Mouse (Mus musculus) G1E (cell line): ENCODE measurements around the gene A730015C16Rik. TPM values are rescaled to one million over a fixed set of nuclear protein-coding genes. Genes with fewer than 3 reads are reported as not detected.

ENCODE experiments used
- ATAC-seq: 2 replicates; pipeline ENCODE4 v1.8.0; 2016; ENCODE audit warnings: mild to moderate bottlenecking; ENCODE audit not compliant: insufficient number of reproducible peaks, poor library complexity, low FRiP score, severe bottlenecking; ENCODE audit errors: extremely low read depth
- DNase-seq: peaks from one replicate; pipeline ENCODE4 v3.0.0; 2012; ENCODE audit warnings: low spot score
- H3K27me3 ChIP-seq: 2 replicates; pipeline ENCODE4 v1.6.1; 2012; ENCODE audit warnings: mild to moderate bottlenecking, low read length, inconsistent platforms; ENCODE audit not compliant: insufficient read depth
- H3K36me3 ChIP-seq: replicated peaks from 2 replicates; pipeline ENCODE3; 2012; ENCODE audit warnings: mild to moderate bottlenecking, inconsistent platforms
- H3K4me1 ChIP-seq: 2 replicates; pipeline ENCODE4 v1.6.1; 2012; ENCODE audit warnings: low read depth, low read length, inconsistent platforms, mixed read lengths; ENCODE audit not compliant: insufficient read depth
- H3K4me3 ChIP-seq: 2 replicates; pipeline ENCODE4 v1.5.1; 2012; ENCODE audit warnings: low read depth, mild to moderate bottlenecking, inconsistent platforms, low read length, moderate library complexity, mixed read lengths
- H3K9me3 ChIP-seq: replicated peaks from 2 replicates; pipeline ENCODE4 v1.6.1; 2012; ENCODE audit warnings: inconsistent platforms
- CTCF ChIP-seq: IDR thresholded peaks from 2 replicates; pipeline ENCODE4 v1.5.1; 2012; ENCODE audit warnings: low read depth, low read length, inconsistent platforms, mixed read lengths
- GATA1 ChIP-seq: IDR thresholded peaks from 2 replicates; pipeline ENCODE4 v1.6.1; 2012; ENCODE audit warnings: borderline replicate concordance, low read length, inconsistent platforms, mixed read lengths
- GATA2 ChIP-seq: IDR thresholded peaks from 2 replicates; pipeline ENCODE4 v1.6.1; 2012; ENCODE audit warnings: low read depth, low read length, inconsistent platforms, borderline replicate concordance
- POLR2AphosphoS5 ChIP-seq: IDR thresholded peaks from 2 replicates; pipeline ENCODE4 v1.6.1; 2012; ENCODE audit warnings: low read depth, low read length, inconsistent platforms; ENCODE audit not compliant: insufficient replicate concordance
- TAL1 ChIP-seq: conservative IDR thresholded peaks from 2 replicates; pipeline ENCODE4 v1.6.1; 2012; ENCODE audit warnings: low read depth, low read length, inconsistent platforms, mixed read lengths
- polyA plus RNA-seq: library from polyadenylated mRNA; stranded (reverse); fragments of >175 nt; gene quantifications from 2 replicates; pipeline ENCODE4 v1.2.3, GENCODE M21; 2012
- total RNA-seq, 2 experiments: library from RNA; stranded (forward) in 1 of 2; stranded (reverse) in 1 of 2; fragments of 200-1000 nt in 1 of 2; fragments of >200 nt in 1 of 2; fragmentation: Nextera tagmentation in 1 of 2; gene quantifications; 2 replicates each; pipeline ENCODE4 v1.2.3; 2014 to 2017

A730015C16Rik gene
- not detected in 2 replicates for total RNA-seq (2014; fragmentation: Nextera tagmentation)
- 0.35 and 0.60 TPM in 2 replicates for total RNA-seq (2017)
- polyA plus RNA-seq = 0.07 TPM in 1 of 2 replicates, not detected in the other

DNA sequence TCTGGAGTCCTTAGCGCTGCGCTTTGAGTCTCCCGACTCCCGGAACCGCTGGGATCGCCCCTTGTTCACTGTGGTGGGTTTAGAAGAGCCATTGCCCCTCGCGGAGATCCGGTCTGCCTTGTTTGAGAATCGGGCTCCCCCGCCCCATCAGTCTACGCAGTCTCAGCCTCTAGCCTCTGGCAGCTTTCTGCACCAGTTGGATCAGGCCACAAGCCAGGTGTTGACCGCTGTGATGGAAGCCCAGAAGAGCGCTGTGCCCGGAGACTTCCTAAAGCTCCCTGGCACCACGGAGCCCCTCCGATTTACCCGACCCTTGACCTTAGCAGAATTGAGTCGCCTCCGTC is at the start of gene A730015C16Rik:
Gene A730015C16Rik, minus strand, starts transcription at position 115 of the 344 bp plus-strand sequence.
- Histone ChIP-seq H3K4me3 (peak within 1 kb of the TSS; percentile 100), H3K4me1 (peaks cover 24% of the 10 kb centered on the region; the same call in 1 of the 2 replicates), H3K36me3 (peaks cover 28% of the 10 kb centered on the region), H3K9me3 (no peaks in the 10 kb centered on the region), H3K27me3 (no peaks in the 10 kb centered on the region)
- DNase-seq = no peak
- TF ChIP-seq POLR2AphosphoS5 (no peak), CTCF (no peak), TAL1 (no peak), GATA2 (no peak), GATA1 (no peak)
- no peak for ATAC-seq

DNA sequence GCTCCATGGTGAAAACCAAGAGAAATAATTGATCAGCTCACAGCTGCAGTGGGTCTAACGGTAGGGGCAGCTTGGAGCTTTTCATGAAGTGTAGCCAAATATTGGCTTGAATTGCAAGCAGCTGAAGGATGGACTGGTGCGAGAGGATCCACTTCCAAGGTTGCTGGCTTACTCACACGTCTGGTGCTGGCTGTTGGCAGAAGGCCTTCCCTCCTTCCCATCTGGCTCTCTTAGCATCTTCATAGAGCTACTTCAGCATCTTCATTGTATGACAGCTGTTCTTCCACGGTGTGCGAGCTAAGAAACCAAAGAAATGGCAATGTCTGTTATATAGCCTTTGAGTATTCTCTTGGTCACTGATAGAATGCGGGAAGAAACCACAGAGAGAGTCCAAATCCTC is 42.5 kb upstream of the A730015C16Rik start:
- H3K4me1 ChIP-seq = no peaks in the 10 kb centered on the region
- no peak overlapping the region for H3K4me3 ChIP-seq
- H3K9me3 ChIP-seq = no peaks in the 10 kb centered on the region
- H3K36me3 ChIP-seq = no peaks in the 10 kb centered on the region
- H3K27me3 ChIP-seq = peaks cover 20% of the 10 kb centered on the region
- no peak for ATAC-seq
- TF ChIP-seq CTCF (no peak), GATA1 (no peak), POLR2AphosphoS5 (no peak), GATA2 (no peak), TAL1 (no peak)
- DNase-seq = no peak

DNA sequence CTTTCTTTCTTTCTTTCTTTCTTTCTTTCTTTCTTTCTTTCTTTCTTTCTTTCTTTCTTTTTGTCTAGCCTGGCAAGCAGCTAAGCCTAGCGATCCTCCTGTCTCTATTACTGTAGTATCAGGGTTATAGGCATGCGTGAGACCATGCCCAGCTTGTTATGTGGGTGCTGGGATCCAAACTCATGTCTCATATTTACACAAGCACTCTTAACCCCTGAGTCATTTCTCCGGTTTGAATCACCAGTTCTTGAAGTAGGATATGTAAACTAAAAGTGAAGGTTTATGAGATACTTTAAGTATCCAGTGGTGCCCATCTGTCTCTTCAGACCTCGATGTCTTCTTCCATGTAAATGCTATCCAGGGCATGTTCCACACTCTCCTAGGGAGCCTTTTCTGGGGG is 39.0 kb upstream of the A730015C16Rik start:
- Histone ChIP-seq H3K4me3 (no peak overlapping the region), H3K4me1 (no peaks in the 10 kb centered on the region), H3K36me3 (no peaks in the 10 kb centered on the region), H3K27me3 (peaks cover 12% of the 10 kb centered on the region), H3K9me3 (no peaks in the 10 kb centered on the region)
- ATAC-seq (no peak), DNase-seq (no peak)
- TF ChIP-seq GATA2 (no peak), POLR2AphosphoS5 (no peak), CTCF (no peak)

DNA sequence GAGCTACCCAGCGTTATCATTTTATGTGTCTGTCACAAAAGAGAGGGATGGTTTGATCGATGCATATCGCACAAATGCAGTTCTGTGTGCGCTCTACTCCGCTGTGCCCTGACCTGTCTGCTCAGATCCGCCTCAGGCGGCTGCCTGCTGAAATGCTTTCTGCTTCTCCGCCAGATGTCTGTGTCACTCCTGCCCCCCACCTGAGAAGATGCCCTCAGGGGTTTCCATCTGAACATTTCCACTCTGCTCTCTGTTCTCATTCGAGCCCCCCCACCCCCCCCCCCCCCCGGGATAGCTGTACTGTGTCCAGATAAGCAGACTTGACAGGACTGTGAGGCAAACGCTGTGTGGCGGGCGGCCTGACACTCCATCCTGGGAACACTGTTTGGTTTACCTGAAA is 35.4 kb upstream of the A730015C16Rik start:
- ATAC-seq (no peak), DNase-seq (no peak)
- Histone ChIP-seq H3K9me3 (no peaks in the 10 kb centered on the region), H3K27me3 (peaks cover 26% of the 10 kb centered on the region), H3K36me3 (no peaks in the 10 kb centered on the region), H3K4me1 (peaks cover 6% of the 10 kb centered on the region; the same call in 1 of the 2 replicates), H3K4me3 (no peak overlapping the region)
- no peak for TF ChIP-seq TAL1
- no peak for TF ChIP-seq CTCF

DNA sequence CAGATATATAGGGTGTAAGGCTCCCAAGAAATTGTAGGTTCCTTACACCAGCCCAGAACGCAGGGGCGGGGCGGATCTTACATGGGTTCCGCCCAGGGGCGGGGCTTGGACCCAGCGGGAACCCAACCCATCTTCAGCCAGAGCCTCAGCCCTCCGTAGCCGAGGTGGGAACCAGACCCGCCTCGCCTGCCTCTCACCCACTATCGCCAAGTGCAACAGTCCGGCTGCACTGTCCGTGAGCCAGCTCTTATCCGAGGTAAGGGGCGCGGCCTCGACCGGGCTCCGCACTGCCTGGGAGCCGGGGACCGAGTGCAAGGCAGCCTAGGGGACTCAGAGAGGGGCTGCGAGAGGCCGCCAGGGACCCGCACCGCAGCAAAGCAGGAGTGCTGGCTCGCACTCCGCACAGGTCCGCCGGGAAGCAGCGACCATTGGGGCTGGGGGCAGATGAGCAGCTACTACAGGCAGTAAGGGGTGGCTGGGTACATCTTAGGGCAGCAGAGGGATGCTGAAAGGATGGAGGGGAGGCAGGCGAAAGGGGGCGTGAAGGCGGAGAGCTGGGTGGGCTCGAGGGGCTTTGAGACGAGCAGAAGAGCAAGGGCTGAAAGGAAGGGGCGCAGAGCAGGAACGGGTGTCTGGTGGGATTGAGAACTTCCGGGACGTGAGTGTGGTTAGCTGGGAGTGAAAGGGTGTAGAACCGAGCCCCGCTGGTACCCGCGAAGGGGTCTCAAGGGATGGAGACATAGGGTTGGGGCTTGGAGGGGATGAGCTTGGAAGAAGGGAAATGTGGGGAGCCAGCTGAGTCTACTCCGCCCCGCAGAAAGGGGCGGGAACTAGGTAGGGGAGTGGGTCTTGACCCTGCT is 30.8 kb upstream of the A730015C16Rik start, which contains the start of gene Rab3b:
Gene Rab3b, plus strand, starts transcription at position 101 of the 860 bp plus-strand sequence.
- ATAC-seq (no peak), DNase-seq (no peak)
- peaks cover 6% of the 10 kb centered on the region; the same call in 1 of the 2 replicates for H3K4me1 ChIP-seq
- H3K9me3 ChIP-seq = no peaks in the 10 kb centered on the region
- peak within 1 kb of the TSS; percentile 52; the same call in 1 of the 2 replicates for H3K4me3 ChIP-seq
- H3K36me3 ChIP-seq = no peaks in the 10 kb centered on the region
- TF ChIP-seq POLR2AphosphoS5 (no peak), GATA1 (no peak), CTCF (no peak), GATA2 (no peak), TAL1 (no peak)
- peaks cover 34% of the 10 kb centered on the region for H3K27me3 ChIP-seq

DNA sequence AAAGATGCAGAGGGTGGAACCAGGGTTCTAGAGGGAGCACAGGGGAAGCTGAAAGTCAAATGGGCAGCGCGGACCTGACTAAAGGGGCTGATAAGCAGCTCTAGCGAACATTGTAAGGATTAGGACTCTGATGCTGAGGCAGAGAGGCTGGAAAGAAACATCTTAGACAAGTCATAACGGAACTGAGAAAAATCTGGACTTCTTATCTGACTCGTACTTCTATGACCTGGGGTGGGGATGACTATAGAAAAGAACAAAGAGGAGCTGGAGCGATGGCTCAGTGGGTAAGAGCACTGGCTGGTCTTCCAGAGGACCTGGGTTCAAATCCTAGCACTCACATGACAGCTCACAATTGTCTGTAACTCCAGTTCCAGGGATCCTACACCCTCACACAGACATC is 29.5 kb upstream of the A730015C16Rik start:
- Histone ChIP-seq H3K27me3 (peaks cover 32% of the 10 kb centered on the region), H3K36me3 (no peaks in the 10 kb centered on the region), H3K4me3 (no peak overlapping the region), H3K9me3 (no peaks in the 10 kb centered on the region), H3K4me1 (peaks cover 6% of the 10 kb centered on the region; the same call in 1 of the 2 replicates)
- ATAC-seq = no peak
- TF ChIP-seq POLR2AphosphoS5 (no peak), CTCF (no peak), TAL1 (no peak), GATA1 (no peak), GATA2 (no peak)
- no peak for DNase-seq

DNA sequence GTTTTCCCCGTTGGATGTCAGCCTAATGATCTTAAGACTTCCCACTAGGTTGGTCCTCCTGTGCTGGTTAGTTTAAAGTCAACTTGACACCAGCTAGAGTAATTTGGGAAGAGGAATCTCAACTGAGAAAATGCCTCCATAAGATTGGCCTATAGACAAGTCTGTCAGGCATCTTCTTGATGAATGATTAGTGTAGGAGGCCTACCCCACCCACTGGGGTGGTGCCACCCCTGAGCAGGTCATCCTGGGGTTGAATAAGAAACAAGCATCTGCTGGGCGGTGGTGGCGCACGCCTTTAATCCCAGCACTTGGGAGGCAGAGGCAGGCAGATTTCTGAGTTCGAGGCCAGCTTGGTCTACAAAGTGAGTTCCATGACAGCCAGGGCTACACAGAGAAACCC is 25.3 kb upstream of the A730015C16Rik start:
- Histone ChIP-seq H3K4me3 (no peak overlapping the region), H3K4me1 (peaks cover under 1% of the 10 kb centered on the region; the same call in 1 of the 2 replicates), H3K27me3 (peaks cover 18% of the 10 kb centered on the region), H3K9me3 (no peaks in the 10 kb centered on the region), H3K36me3 (no peaks in the 10 kb centered on the region)
- TF ChIP-seq CTCF (no peak), POLR2AphosphoS5 (no peak), GATA1 (no peak), GATA2 (no peak), TAL1 (no peak)
- ATAC-seq (no peak), DNase-seq (no peak)
